Mouse (Mus musculus) heart, postnatal 0 days (tissue): Measurements from ENCODE around the gene Tent5c. TPM values are rescaled to one million over a fixed set of nuclear protein-coding genes. Genes with fewer than 3 reads are reported as not detected.
"Not testable (repeated sequence)": the region's sequence is repeated elsewhere in the genome, so short reads cannot be mapped to it uniquely, and the experiment has no call there.

Experiments used
- ATAC-seq: fragments of 200-750 bp; cut with Nextera tagmentation; 2 replicates; pipeline ENCODE4 v1.8.0; 2017; ENCODE audit warnings: low read depth, moderate number of reproducible peaks, moderate library complexity; ENCODE audit not compliant: insufficient read depth
- DNase-seq: peaks from one replicate; pipeline ENCODE4 v3.0.0-alpha.2; 2016; ENCODE audit warnings: low spot score
- H3K27ac ChIP-seq: fragments of 300-500 bp; sonication (generic); 2 replicates; pipeline ENCODE4 v1.5.1; 2014; ENCODE audit warnings: low read depth, mild to moderate bottlenecking
- H3K27me3 ChIP-seq: fragments of 300-500 bp; sonication (generic); 2 replicates; pipeline ENCODE4 v1.6.1; 2014; ENCODE audit warnings: low read length, mixed read lengths; ENCODE audit not compliant: control insufficient read depth, insufficient read depth
- H3K36me3 ChIP-seq: fragments of 300-500 bp; sonication (generic); replicated peaks from 2 replicates; pipeline ENCODE4 v1.6.1; 2014; ENCODE audit warnings: low read length, mixed read lengths; ENCODE audit not compliant: control insufficient read depth, insufficient read depth
- H3K4me1 ChIP-seq: fragments of 300-500 bp; sonication (generic); 2 replicates; pipeline ENCODE4 v1.6.1; 2014; ENCODE audit warnings: antibody characterized with exemption; ENCODE audit not compliant: control insufficient read depth, insufficient read depth
- H3K4me2 ChIP-seq: fragments of 300-500 bp; sonication (generic); 2 replicates; pipeline ENCODE4 v1.6.1; 2014; ENCODE audit warnings: low read depth, mild to moderate bottlenecking, low read length, moderate library complexity
- H3K4me3 ChIP-seq: fragments of 300-500 bp; sonication (generic); 2 replicates; pipeline ENCODE4 v1.5.1; 2014; ENCODE audit warnings: low read depth, low read length
- H3K9ac ChIP-seq: fragments of 300-500 bp; sonication (generic); replicated peaks from 2 replicates; pipeline ENCODE4 v1.6.1; 2014; ENCODE audit warnings: low read depth, low read length, mixed read lengths
- H3K9me3 ChIP-seq: fragments of 300-500 bp; sonication (generic); replicated peaks from 2 replicates; pipeline ENCODE4 v1.6.1; 2016; ENCODE audit warnings: low read length; ENCODE audit not compliant: control insufficient read depth
- CTCF ChIP-seq: IDR thresholded peaks from 2 replicates; pipeline ENCODE4 v1.5.1; 2016; ENCODE audit warnings: antibody characterized with exemption, control low read depth, low read depth
- EP300 ChIP-seq: IDR thresholded peaks from 2 replicates; pipeline ENCODE4 v1.6.1; 2016; ENCODE audit warnings: antibody characterized with exemption, low read depth
- WGBS: fragments of 180-500 bp; shearing (Covaris S2); extraction: QIAGEN DNeasy Blood & Tissue Kit; methylation state at CpG from one replicate; pipeline ENCODE4 v1.1.7; 2014; 5-methylcytosine and 5-hydroxymethylcytosine counted together
- polyA plus RNA-seq: library from polyadenylated mRNA; unstranded; fragments of >200 nt; fragmentation: Nextera tagmentation; extraction: Ambion mirVana; gene quantifications from 2 replicates; pipeline ENCODE4 v1.2.1, GENCODE M21; 2015
- total RNA-seq: library from RNA; depleted of rRNA; stranded (reverse); fragments of >200 nt; gene quantifications from 2 replicates; pipeline ENCODE4 v1.2.3, GENCODE M21; 2014; ENCODE audit warnings: low replicate concordance

Gene Tent5c
- total and polyA plus RNA-seq, 2 experiments from 2014 or later = 4.2 to 8.9 TPM

DNA sequence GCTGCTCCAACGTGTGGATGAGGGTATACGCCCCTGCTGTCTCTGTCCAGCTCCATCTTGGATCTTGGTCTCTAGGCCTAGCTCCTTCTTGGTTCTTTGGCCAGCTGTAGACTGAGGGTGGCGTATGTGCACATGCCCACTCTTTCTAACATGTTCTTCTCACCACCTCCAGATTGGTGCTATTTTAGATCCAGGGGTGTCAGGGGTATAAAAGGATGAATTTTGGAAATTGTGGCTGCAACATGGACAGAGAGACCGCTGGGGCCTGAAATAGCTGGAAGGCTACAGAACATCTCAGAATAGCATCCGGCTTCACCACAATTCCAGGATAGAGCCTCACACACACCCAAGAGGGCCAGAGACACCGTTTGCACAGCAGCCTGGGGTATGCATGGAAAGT is 67.8 kb downstream of the Tent5c start:
- H3K9ac ChIP-seq = no peak overlapping the region
- H3K4me2 ChIP-seq = no peak overlapping the region
- no peaks in the 10 kb centered on the region for H3K36me3 ChIP-seq
- ATAC-seq = no peak
- no peaks in the 10 kb centered on the region for H3K27me3 ChIP-seq
- 75% methylated on average over 6 of the region's 6 CpGs for WGBS
- H3K4me3 ChIP-seq = no peak overlapping the region
- H3K27ac ChIP-seq = no peak overlapping the region
- no peak for DNase-seq
- H3K4me1 ChIP-seq = peaks cover 5% of the 10 kb centered on the region
- TF ChIP-seq CTCF (no peak), EP300 (no peak)
- no peaks in the 10 kb centered on the region for H3K9me3 ChIP-seq

DNA sequence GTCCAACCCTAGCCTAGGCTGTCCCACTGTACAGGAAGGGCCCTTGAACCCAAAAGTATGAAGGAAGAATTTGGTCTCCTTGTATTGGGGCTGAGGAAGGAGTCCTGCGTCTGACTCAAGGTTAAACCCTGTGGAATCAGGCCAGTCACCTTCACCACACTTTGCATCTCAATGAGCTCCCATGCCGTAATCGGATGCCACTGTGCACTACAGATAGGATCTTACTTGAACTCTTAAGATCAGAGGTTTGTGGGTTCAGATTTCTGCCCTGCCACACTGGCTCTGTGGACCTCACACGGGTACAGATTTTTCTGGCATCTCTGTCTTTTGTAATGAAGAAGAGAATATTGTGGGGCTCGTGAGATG is 68.5 kb downstream of the Tent5c start:
- H3K9me3 ChIP-seq = no peaks in the 10 kb centered on the region
- TF ChIP-seq EP300 (no peak), CTCF (no peak)
- H3K9ac ChIP-seq = no peak overlapping the region
- no peak for ATAC-seq
- H3K27ac ChIP-seq = no peak overlapping the region
- 56% methylated on average over 5 of the region's 5 CpGs for WGBS
- no peak overlapping the region for H3K4me3 ChIP-seq
- H3K4me1 ChIP-seq = peaks cover 5% of the 10 kb centered on the region
- H3K27me3 ChIP-seq = no peaks in the 10 kb centered on the region
- H3K36me3 ChIP-seq = no peaks in the 10 kb centered on the region
- no peak overlapping the region for H3K4me2 ChIP-seq
- no peak for DNase-seq

DNA sequence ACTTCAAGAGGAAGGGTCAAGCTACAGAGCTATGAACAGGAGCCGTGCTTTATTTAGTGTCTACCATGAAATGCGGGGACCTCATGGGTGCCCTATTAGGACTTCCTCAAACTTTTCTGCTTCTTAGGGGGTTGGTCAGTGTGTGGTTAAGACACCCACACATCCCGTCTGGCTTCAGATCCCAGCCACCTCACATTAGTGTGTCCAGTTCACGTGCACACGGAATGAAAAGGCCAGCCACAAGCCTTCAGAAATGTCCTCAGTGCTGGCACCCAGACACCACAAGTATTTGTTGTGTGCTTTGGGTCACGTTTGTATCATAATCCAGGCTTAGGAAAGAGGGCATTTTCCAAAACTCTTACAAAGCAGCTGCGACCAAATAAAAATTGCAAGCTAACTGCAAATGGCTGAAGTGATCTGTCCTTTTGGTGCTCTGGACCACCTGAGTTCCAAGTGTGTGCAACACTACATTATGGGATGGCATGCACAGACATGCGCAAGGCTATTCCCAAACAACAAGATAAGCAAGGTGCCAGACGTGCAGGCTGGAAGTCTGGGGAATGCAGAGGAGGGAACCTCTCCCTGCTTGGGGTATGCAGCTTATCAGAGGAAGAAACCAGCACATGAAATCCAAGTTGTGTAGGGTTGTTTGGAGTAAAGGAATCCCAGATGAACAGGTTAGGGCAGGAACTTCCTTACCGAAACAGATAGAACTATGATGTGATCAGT is 69.0 kb downstream of the Tent5c start:
- no peaks in the 10 kb centered on the region for H3K36me3 ChIP-seq
- no peaks in the 10 kb centered on the region for H3K9me3 ChIP-seq
- no peak overlapping the region for H3K27ac ChIP-seq
- TF ChIP-seq CTCF = no peak
- no peaks in the 10 kb centered on the region for H3K27me3 ChIP-seq
- 58% methylated on average over 10 of the region's 10 CpGs for WGBS
- H3K4me3 ChIP-seq = no peak overlapping the region
- H3K9ac ChIP-seq = no peak overlapping the region
- peaks cover 5% of the 10 kb centered on the region for H3K4me1 ChIP-seq
- ATAC-seq = no peak
- no peak overlapping the region for H3K4me2 ChIP-seq
- DNase-seq = no peak

DNA sequence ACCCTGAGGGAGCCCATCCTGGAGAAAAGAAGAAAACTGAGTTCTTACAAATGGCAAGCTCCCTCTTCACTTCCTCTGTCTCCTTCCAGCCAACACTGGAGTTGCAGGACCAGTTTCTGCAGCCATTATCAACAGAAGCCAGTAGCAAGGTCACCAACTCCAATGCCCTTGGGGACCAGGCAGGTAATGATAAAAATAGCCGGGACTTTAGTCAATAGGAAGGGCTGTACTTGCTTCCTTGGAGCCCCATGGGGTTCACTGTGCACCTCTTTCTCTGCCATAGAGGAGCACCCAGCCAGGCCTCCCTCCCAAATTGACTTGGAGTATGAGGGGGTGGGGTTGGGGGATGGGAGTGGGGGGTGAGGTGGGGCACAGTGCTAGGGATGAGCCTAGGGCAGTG is 70.7 kb downstream of the Tent5c start:
- no peak for TF ChIP-seq CTCF
- TF ChIP-seq EP300 = no peak
- Histone ChIP-seq H3K4me1 (peaks cover 5% of the 10 kb centered on the region), H3K27ac (no peak overlapping the region), H3K27me3 (no peaks in the 10 kb centered on the region), H3K36me3 (no peaks in the 10 kb centered on the region), H3K9ac (no peak overlapping the region), H3K4me3 (no peak overlapping the region), H3K9me3 (no peaks in the 10 kb centered on the region), H3K4me2 (no peak overlapping the region)
- ATAC-seq (no peak), DNase-seq (no peak)
- WGBS = 40% methylated on average over 1 of the region's 1 CpGs

DNA sequence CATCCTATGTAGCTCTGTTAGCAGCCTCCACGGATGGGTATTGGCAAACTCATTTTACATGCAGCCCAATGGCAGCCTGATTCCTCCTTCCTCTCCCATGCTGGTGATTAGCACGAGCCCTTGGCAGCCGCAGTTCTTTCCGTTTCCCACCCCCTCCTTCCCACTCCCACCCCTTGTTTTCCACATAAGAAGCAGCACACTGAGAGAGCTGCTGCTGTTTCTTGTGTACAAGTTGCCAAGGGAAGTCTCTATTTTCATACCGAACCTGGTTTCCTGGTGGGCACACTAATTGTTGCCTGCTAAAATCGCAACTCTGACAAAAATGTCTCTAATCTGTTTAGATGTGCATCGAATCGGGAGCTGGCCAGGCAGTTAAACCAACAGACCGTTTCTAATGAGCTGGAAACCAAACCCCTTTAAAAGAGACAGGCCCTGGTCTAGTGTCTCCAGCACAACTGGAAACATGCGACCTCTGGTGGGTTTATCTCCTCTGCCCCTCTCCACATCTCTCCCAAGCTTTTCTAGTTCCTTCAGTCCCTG is 71.3 kb downstream of the Tent5c start:
- H3K27ac ChIP-seq = no peak overlapping the region

DNA sequence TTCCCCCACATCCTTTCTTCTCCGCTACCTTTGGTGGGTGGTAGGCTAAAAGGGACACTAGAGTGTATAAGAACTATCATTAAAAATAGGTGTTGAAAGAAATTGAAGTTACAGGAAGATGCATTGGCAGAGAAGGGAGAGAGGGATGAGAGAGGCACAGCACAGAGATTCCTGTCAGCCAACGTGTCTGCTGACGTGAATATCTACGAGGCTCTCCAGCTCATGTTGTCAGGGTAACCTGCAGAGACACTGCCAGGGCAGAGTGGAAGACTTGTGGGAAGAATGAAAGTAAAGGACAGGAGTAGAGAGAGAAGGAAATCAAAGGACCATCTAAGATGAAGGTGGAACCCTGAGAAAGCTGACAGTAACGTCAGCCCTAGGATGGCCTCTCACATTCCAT is 73.5 kb downstream of the Tent5c start:
- Histone ChIP-seq H3K27ac (no peak overlapping the region), H3K9me3 (no peaks in the 10 kb centered on the region), H3K36me3 (no peaks in the 10 kb centered on the region), H3K4me3 (no peak overlapping the region), H3K4me2 (no peak overlapping the region), H3K9ac (no peak overlapping the region), H3K4me1 (peaks cover 5% of the 10 kb centered on the region), H3K27me3 (no peaks in the 10 kb centered on the region)
- no peak for TF ChIP-seq CTCF
- no peak for TF ChIP-seq EP300
- no peak for DNase-seq
- ATAC-seq = no peak
- 48% methylated on average over 5 of the region's 5 CpGs for WGBS

More for the DNA sequence above, 71.3 kb downstream of the Tent5c start:
- WGBS = 40% methylated on average over 10 of the region's 10 CpGs
- Histone ChIP-seq H3K4me2 (no peak overlapping the region), H3K9ac (no peak overlapping the region), H3K4me3 (no peak overlapping the region), H3K9me3 (no peaks in the 10 kb centered on the region), H3K27me3 (no peaks in the 10 kb centered on the region), H3K4me1 (peaks cover 5% of the 10 kb centered on the region), H3K36me3 (no peaks in the 10 kb centered on the region)
- no peak for DNase-seq
- TF ChIP-seq EP300 = no peak
- no peak for TF ChIP-seq CTCF
- no peak for ATAC-seq

DNA sequence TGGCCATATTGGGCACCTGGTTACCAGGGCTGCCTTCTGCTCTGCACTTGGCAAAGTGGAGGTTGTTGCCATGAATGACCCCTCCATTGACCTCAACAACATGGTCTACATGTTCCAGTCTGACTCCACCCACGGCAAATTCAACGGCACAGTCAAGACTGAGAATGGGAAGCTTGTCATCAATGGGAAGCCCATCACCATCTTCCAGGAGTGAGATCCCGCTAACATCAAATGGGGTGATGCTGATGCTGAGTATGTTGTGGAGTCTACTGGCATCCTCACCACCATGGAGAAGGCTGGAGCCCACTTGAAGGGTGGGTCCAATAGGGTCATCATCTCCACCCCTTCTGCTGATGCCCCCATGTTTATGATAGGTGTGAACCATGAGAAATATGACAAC is 75.5 kb downstream of the Tent5c start:
- H3K9me3 ChIP-seq, H3K9ac ChIP-seq, H3K4me2 ChIP-seq, H3K36me3 ChIP-seq, H3K27ac ChIP-seq, H3K27me3 ChIP-seq, ATAC-seq, H3K4me1 ChIP-seq, H3K4me3 ChIP-seq, DNase-seq: not testable (repeated sequence)
- 93% methylated on average over 3 of the region's 3 CpGs for WGBS
